Mouse (Mus musculus) embryo, embryonic 10.5 days (tissue): Measurements from ENCODE around the gene Naga.

Experiments
- DNase-seq: peaks from one replicate; pipeline ENCODE4 v3.0.0-alpha.2; 2015; ENCODE audit warnings: low spot score

Gene Naga

GRCm38 (mm10) chr15:82354126-82354945, 15.6 kb upstream of the Naga start, which contains the start of gene Ndufa6:
Ndufa6 (minus strand) TSS chr15:82354322.
- DNase-seq = peak; percentile 98

- DNase-seq = peak; percentile 28
Observed at GRCm38 (mm10) chr15:82353745-82354113, 15.0 kb upstream of the Naga start.

- DNase-seq = no peak
Observed at GRCm38 (mm10) chr15:82353078-82353744, 14.5 kb upstream of the Naga start.

GRCm38 (mm10) chr15:82351480-82351879, 12.8 kb upstream of the Naga start:
- no peak for DNase-seq

GRCm38 (mm10) chr15:82350349-82350748, 11.6 kb upstream of the Naga start:
- DNase-seq = no peak

- DNase-seq = no peak
Observed at GRCm38 (mm10) chr15:82348999-82349341, 10.2 kb upstream of the Naga start.

- no peak for DNase-seq
Observed at GRCm38 (mm10) chr15:82348258-82348998, 9.7 kb upstream of the Naga start.

GRCm38 (mm10) chr15:82347852-82348251, 9.1 kb upstream of the Naga start:
- DNase-seq = no peak

GRCm38 (mm10) chr15:82347303-82347676, 8.6 kb upstream of the Naga start:
- no peak for DNase-seq

- no peak for DNase-seq
Observed at GRCm38 (mm10) chr15:82346580-82347302, 8.0 kb upstream of the Naga start.

GRCm38 (mm10) chr15:82345820-82346470, 7.2 kb upstream of the Naga start:
- peak; percentile 99 for DNase-seq

- DNase-seq = no peak
Observed at GRCm38 (mm10) chr15:82344971-82345370, 6.2 kb upstream of the Naga start.

- DNase-seq = no peak
Observed at GRCm38 (mm10) chr15:82343368-82344287, 4.9 kb upstream of the Naga start.

GRCm38 (mm10) chr15:82342543-82342935, 3.8 kb upstream of the Naga start:
- no peak for DNase-seq

- DNase-seq = no peak
Observed at GRCm38 (mm10) chr15:82341675-82342542, 3.2 kb upstream of the Naga start.

- peak; percentile 47 for DNase-seq
Observed at GRCm38 (mm10) chr15:82341036-82341501, 2.3 kb upstream of the Naga start.

- no peak for DNase-seq
Observed at GRCm38 (mm10) chr15:82340414-82341035, 1.8 kb upstream of the Naga start.

- no peak for DNase-seq
Observed at GRCm38 (mm10) chr15:82339634-82340254, 1.0 kb upstream of the Naga start.

- DNase-seq = no peak
Observed at GRCm38 (mm10) chr15:82339150-82339549, 425 bp upstream of the Naga start.
